Mouse (Mus musculus) adrenal gland, postnatal 25 days (tissue): ENCODE measurements at regions not wholly inside any gene's neighbourhood (a gene's known extent, or its start where the extent isn't known, plus 50 kb on each side); places are given as distances from the start of the nearest gene placed in this dataset.

Source experiments
- DNase-seq: peaks from one replicate; pipeline ENCODE4 v3.0.0; 2021; ENCODE audit warnings: mixed read lengths

- DNase-seq, result no peak
These were observed 379.8 kb downstream of the Kcnj2 start for GRCm38 (mm10) chr11:111445764-111446163.

- no peak for DNase-seq
These were observed 385.0 kb downstream of the Kcnj2 start for GRCm38 (mm10) chr11:111450811-111451494.

- DNase-seq, result no peak
These were observed 394.1 kb downstream of the Kcnj2 start for GRCm38 (mm10) chr11:111460046-111460445.

DNA sequence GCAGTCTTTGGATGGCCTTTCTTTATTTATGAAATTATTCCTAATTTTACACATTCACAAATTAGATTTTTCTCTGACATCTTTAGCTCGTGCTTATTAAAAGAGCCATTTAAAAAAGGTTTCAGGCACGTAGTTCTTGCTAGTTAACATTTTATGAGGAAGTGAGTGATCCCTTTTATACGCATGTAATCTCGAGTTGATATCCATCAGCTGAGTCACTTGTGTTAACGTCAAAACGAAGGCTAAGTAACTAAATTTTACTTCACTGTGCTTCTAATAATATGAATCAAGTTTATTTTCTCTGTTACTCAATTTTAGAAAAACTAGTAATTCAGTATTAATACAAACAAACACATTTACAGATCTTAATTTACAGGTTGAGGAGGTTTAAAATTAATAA lies 419.0 kb downstream of the Kcnj2 start:
- DNase-seq, result no peak

- DNase-seq, result no peak
These were observed 446.5 kb downstream of the Kcnj2 start for GRCm38 (mm10) chr11:111512471-111512870.

- no peak for DNase-seq
These were observed 456.8 kb downstream of the Kcnj2 start for GRCm38 (mm10) chr11:111522716-111523115.

GRCm38 (mm10) chr11:111523465-111523864 lies 457.5 kb downstream of the Kcnj2 start:
- peak; percentile 74 for DNase-seq

DNA sequence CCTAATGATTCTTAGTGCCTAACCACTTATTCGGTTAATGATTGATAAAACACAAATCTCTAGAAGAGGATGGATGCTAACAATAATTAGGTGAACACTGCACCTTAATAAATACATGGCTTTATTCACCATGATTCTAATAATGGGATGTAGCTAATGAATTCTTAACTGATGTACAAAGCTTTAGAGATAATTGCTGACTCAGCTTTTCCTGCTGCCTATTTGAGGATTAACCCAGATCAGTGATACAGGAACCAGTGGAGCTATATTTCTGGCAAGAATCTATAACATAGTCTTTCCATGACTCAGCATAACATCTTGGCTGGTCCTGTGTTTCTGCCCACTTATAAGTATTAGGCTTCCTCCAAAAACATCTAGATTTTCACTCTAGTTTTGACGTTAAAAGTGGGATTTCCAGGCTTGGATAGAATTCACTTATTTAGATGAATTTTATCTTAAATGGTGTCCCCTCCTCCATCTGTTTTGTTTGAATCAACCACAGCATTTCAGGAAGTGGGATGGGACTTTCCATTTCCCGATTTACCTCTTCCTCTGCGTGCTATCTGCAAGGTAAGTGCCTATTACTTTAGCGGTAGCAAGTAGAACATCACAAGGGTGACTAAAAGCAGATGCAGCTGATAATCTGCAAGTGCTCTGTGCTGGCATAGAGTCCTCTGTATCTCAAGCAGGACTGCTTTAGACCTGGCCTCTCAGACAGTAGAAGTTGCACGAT lies 460.2 kb downstream of the Kcnj2 start:
- no peak for DNase-seq

GRCm38 (mm10) chr11:111529591-111529990 lies 463.6 kb downstream of the Kcnj2 start:
- peak; percentile 4 for DNase-seq

- DNase-seq, result no peak
These were observed 464.9 kb downstream of the Kcnj2 start for GRCm38 (mm10) chr11:111530912-111531311.

- no peak for DNase-seq
These were observed 466.5 kb downstream of the Kcnj2 start for GRCm38 (mm10) chr11:111532457-111532856.

DNA sequence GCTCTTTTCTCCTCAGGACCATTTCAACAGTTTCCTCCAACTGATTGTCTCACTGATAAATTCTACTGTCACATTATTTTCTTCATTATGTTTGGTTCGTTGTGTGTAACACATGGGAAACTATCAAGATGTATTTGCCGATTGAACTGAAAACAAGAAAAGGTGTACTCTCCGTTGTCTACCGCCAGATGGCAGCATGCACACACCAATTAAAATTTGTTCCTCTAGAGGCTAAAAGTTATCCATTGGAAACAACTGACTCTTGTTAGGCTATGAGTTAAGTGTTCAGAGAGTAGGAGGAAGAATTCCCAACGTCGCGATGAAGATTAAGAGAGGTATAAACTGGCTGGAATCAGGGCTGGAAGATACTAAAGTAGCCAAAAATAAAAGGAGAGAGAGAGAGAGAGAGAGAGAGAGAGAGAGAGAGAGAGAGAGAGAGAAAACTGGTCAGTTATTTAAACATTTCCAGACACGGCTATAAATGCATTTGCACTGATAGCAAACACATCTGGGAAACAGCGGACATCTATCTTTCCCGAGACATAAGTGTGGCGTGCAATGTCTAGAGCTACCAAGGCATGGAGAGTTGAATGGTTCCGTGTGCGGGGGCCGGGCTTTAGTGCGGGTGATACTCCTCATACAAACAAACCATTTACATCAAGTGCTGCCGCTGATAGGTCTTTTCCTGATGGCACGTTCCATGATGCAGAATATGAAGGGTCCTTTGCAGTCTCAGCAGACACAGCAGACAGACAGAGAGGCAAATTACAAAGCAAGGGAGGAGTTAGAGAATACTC lies 470.3 kb downstream of the Kcnj2 start:
- peak; percentile 49 for DNase-seq

DNA sequence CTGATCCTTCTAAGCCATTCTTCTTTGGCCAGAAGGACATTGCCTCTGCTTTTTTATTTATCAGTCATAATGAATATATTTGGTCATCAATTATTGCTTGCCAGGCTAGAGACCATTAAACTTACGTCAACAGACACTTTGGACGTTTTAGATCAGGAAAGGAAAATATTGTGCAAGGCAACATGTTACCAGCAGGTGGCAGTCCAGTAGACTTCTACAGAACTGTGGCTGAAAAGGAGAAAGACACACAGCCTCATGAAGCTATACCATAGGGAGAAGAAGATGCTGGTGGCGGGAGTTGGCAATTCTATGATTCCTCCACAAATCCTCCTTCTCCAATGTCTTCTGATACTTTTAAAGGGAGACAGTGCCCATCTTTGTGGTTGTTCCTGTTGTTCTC lies 471.7 kb downstream of the Kcnj2 start:
- DNase-seq, result peak; percentile 30

- no peak for DNase-seq
These were observed 474.0 kb downstream of the Kcnj2 start for GRCm38 (mm10) chr11:111539960-111540359.

- DNase-seq, result no peak
These were observed 479.3 kb downstream of the Kcnj2 start for GRCm38 (mm10) chr11:111545291-111545690.

DNA sequence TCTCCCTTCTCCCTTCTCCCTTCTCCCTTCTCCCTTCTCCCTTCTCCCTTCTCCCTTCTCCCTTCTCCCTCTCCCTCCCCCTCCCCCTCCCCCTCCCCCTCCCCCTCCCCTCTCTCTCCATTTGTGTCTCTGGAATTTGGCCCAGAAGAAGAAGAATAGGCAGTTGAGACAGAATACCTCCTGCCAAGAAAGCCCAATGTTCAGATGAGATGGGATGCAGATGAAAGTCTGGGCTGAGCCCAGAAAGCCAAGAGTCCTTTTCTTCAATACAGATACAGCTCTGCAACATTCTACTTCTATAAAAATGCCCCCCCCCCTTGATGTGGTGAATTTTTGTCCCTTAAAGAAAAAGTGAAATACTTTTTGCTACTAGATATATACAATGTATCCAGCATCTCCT lies 489.2 kb downstream of the Kcnj2 start:
- DNase-seq, result no peak

DNA sequence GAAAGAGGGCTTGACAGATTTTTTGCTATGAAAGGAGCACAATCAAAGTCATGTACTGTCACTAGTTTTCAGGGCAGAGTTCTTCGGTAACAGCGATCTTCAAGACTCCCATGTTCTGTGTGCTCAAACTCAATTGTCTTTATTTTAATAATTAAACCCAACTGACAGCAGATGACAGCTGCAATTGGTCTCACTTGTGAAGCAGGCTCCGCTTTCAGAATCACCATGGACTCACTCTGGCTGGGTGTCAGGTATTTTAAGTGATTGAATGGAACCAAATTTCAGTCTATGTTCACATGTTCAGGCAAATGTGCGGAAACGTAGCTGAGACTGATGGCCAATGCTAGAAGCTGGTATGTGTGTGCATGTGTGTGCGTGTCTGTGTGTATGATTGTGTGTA lies 489.7 kb downstream of the Kcnj2 start:
- no peak for DNase-seq

- no peak for DNase-seq
These were observed 492.6 kb downstream of the Kcnj2 start for GRCm38 (mm10) chr11:111558302-111559140.

- DNase-seq, result no peak
These were observed 497.2 kb downstream of the Kcnj2 start for GRCm38 (mm10) chr11:111563171-111563570.

GRCm38 (mm10) chr11:111568041-111568440 lies 502.1 kb downstream of the Kcnj2 start:
- no peak for DNase-seq

DNA sequence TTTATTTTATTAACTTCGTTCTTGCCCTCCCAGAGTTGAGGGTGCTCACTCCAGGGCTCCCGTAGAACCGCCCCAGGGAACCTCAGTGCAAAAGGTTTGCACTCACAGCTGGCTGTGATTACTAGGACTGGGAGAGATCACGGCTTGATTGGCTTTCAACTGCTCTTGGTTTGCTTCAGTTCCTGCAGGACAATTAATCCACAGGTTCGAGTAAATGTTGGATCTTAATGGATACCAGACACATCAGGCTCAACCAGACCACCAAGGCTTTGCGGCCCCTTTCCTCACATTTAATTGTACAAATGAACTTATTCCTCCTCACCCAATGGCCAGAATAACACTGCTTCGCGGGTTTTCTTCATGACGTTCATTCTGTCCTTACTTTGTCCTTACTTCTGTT lies 502.9 kb downstream of the Kcnj2 start:
- no peak for DNase-seq

DNA sequence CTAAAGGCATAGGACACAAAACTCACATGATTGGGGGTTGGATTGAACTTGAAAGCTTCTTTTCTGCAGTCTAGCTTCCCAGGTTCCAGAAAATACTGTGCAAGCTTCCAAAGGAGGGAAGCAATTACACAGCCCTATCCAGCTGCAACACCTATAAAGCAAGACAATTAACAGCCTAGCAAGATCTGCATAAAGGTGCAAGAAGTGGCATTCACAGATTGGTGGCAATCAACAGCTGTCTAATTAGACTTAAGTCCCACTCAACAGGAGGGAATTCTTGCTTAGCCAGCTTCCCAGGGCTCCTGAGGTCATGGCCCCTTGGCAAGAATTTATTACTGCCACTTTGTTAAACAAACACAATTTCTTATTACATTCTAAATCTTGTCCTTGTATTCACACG lies 511.9 kb downstream of the Kcnj2 start:
- DNase-seq, result no peak
